22 mouse cellular contexts compared by ENCODE assay signal in genomic region chr1:133832781-133833180, GRCm38 (mm10). TPM values are rescaled to one million over a fixed set of nuclear protein-coding genes. Genes with fewer than 3 reads are reported as not detected.
DNase-seq lines count a peak whose midpoint lies in the region; ATAC-seq and TF ChIP-seq lines count a peak whose summit lies in the region.
"Had no signal": no experiment of that assay in that cellular context is flagged by ENCODE, and none has a peak within 500 bp of the region (broad histone marks: within the 10 kb centered on the region; RNA-seq: fewer than 3 reads in every experiment).

No protein-coding gene starts in this region.

- H3K27me3 ChIP-seq in hindbrain, embryonic 10.5 days (ENCODE audit: insufficient read depth, poor library complexity, severe bottlenecking) = peaks cover 3% of the 10 kb centered on the region; the same call in 1 of the 2 replicates
- no peaks in the 10 kb centered on the region for H3K27me3 ChIP-seq in hindbrain, embryonic 16.5 days (replicated peaks; ENCODE audit: control insufficient read depth, insufficient read depth, low read length)
- no peaks in the 10 kb centered on the region for H3K27me3 ChIP-seq in liver, embryonic 15.5 days
- H3K27me3 ChIP-seq in liver, postnatal 0 days (ENCODE audit: insufficient read depth, low read length) = no peaks in the 10 kb centered on the region
- H3K27me3 ChIP-seq in midbrain, embryonic 10.5 days (ENCODE audit: low read depth, poor library complexity, severe bottlenecking) = no peaks in the 10 kb centered on the region; the same call in 1 of the 2 replicates
- no peaks in the 10 kb centered on the region for H3K27me3 ChIP-seq in midbrain, embryonic 13.5 days
- H3K27me3 ChIP-seq: embryonic facial prominence, embryonic 12.5 days; heart, embryonic 15.5 days had no signal

- no peak overlapping the region for H3K4me2 ChIP-seq in hindbrain, embryonic 16.5 days (ENCODE audit: low read length)
- no peak overlapping the region for H3K4me2 ChIP-seq in liver, embryonic 15.5 days
- H3K4me2 ChIP-seq in liver, postnatal 0 days (ENCODE audit: low read depth, low read length) = no peak overlapping the region
- H3K4me2 ChIP-seq in midbrain, embryonic 13.5 days (replicated peaks) = no peak overlapping the region
- H3K4me2 ChIP-seq: embryonic facial prominence, embryonic 12.5 days; heart, embryonic 11.5 days; heart, embryonic 15.5 days; hindbrain, embryonic 14.5 days had no signal

- H3K9ac ChIP-seq in hindbrain, embryonic 16.5 days (ENCODE audit: low read depth, low read length) = no peak overlapping the region
- no peak overlapping the region for H3K9ac ChIP-seq in liver, embryonic 15.5 days
- no peak overlapping the region for H3K9ac ChIP-seq in liver, postnatal 0 days (replicated peaks)
- no peak overlapping the region for H3K9ac ChIP-seq in midbrain, embryonic 13.5 days (replicated peaks)
- H3K9ac ChIP-seq: embryonic facial prominence, embryonic 12.5 days; heart, embryonic 15.5 days; hindbrain, embryonic 14.5 days had no signal

- ATAC-seq in hindbrain, embryonic 16.5 days = no peak
- ATAC-seq in liver, embryonic 15.5 days (ENCODE audit: insufficient read depth) = no peak
- ATAC-seq in liver, postnatal 0 days = no peak
- no peak for ATAC-seq in midbrain, embryonic 13.5 days
- 0 out of 2 replicates have a peak, but pooled peaks have one; percentile 22 for ATAC-seq in granulocyte monocyte progenitor cell, adult 5-6 weeks (replicated peaks; ENCODE audit: poor library complexity, severe bottlenecking)
- ATAC-seq: forebrain, embryonic 14.5 days had no signal

- H3K9me3 ChIP-seq in hindbrain, embryonic 10.5 days = no peaks in the 10 kb centered on the region
- no peaks in the 10 kb centered on the region for H3K9me3 ChIP-seq in hindbrain, embryonic 16.5 days (ENCODE audit: control insufficient read depth, low read length)
- H3K9me3 ChIP-seq in liver, embryonic 15.5 days (replicated peaks) = no peaks in the 10 kb centered on the region
- H3K9me3 ChIP-seq in liver, postnatal 0 days (ENCODE audit: low read length) = no peaks in the 10 kb centered on the region
- H3K9me3 ChIP-seq in midbrain, embryonic 10.5 days (replicated peaks) = no peaks in the 10 kb centered on the region
- no peaks in the 10 kb centered on the region for H3K9me3 ChIP-seq in midbrain, embryonic 13.5 days
- H3K9me3 ChIP-seq: embryonic facial prominence, embryonic 12.5 days; heart, embryonic 15.5 days had no signal

- H3K36me3 ChIP-seq in hindbrain, embryonic 10.5 days = no peaks in the 10 kb centered on the region
- no peaks in the 10 kb centered on the region for H3K36me3 ChIP-seq in hindbrain, embryonic 16.5 days (ENCODE audit: control insufficient read depth, insufficient read depth, low read length)
- no peaks in the 10 kb centered on the region for H3K36me3 ChIP-seq in liver, embryonic 15.5 days (replicated peaks)
- H3K36me3 ChIP-seq in liver, postnatal 0 days (replicated peaks; ENCODE audit: insufficient read depth, low read length) = no peaks in the 10 kb centered on the region
- H3K36me3 ChIP-seq in midbrain, embryonic 10.5 days = no peaks in the 10 kb centered on the region
- no peaks in the 10 kb centered on the region for H3K36me3 ChIP-seq in midbrain, embryonic 13.5 days
- H3K36me3 ChIP-seq: embryonic facial prominence, embryonic 12.5 days; heart, embryonic 15.5 days had no signal

- 50% methylated on average over 5 of the region's 5 CpGs for WGBS in hindbrain, embryonic 10.5 days
- WGBS in hindbrain, embryonic 16.5 days = 61% methylated on average over 5 of the region's 5 CpGs
- 36% methylated on average over 5 of the region's 5 CpGs for WGBS in liver, embryonic 15.5 days (ENCODE audit: insufficient replicate concordance)
- WGBS in liver, postnatal 0 days (ENCODE audit: insufficient replicate concordance) = 45% methylated on average over 5 of the region's 5 CpGs
- whole genome bisulfite sequencing in midbrain, embryonic 10.5 days = 64% methylated on average over 5 of the region's 5 CpGs
- WGBS in midbrain, embryonic 13.5 days = 43% methylated on average over 5 of the region's 5 CpGs

- H3K27ac ChIP-seq in hindbrain, embryonic 10.5 days = 0 out of 2 replicates have a peak overlapping the region, but pooled peaks have one; percentile 18
- H3K27ac ChIP-seq in hindbrain, embryonic 16.5 days (ENCODE audit: low read depth, low read length) = no peak overlapping the region
- 0 out of 2 replicates have a peak overlapping the region, but pooled peaks have one; percentile 19 for H3K27ac ChIP-seq in liver, embryonic 15.5 days (replicated peaks)
- no peak overlapping the region for H3K27ac ChIP-seq in liver, postnatal 0 days (ENCODE audit: low read depth)
- H3K27ac ChIP-seq in midbrain, embryonic 10.5 days (replicated peaks) = 0 out of 2 replicates have a peak overlapping the region, but pooled peaks have one; percentile 24
- no peak overlapping the region for H3K27ac ChIP-seq in midbrain, embryonic 13.5 days
- H3K27ac ChIP-seq: embryonic facial prominence, embryonic 12.5 days; gastrocnemius, adult 2 months; heart, embryonic 15.5 days; hindbrain, embryonic 14.5 days had no signal

- H3K4me3 ChIP-seq in hindbrain, embryonic 10.5 days = no peak overlapping the region
- H3K4me3 ChIP-seq in hindbrain, embryonic 16.5 days (ENCODE audit: low read length) = no peak overlapping the region
- no peak overlapping the region for H3K4me3 ChIP-seq in liver, embryonic 15.5 days (replicated peaks)
- H3K4me3 ChIP-seq in liver, postnatal 0 days (ENCODE audit: low read depth, low read length) = no peak overlapping the region
- H3K4me3 ChIP-seq in midbrain, embryonic 10.5 days = no peak overlapping the region
- no peak overlapping the region for H3K4me3 ChIP-seq in midbrain, embryonic 13.5 days (replicated peaks)
- H3K4me3 ChIP-seq: embryonic facial prominence, embryonic 12.5 days; gastrocnemius, adult 2 months; heart, embryonic 15.5 days had no signal

- TF ChIP-seq CTCF in liver, postnatal 0 days (IDR thresholded peaks at IDR 0.05; ENCODE audit: low read depth) = no peak

- peaks cover 31% of the 10 kb centered on the region for H3K4me1 ChIP-seq in hindbrain, embryonic 10.5 days (replicated peaks)
- H3K4me1 ChIP-seq in hindbrain, embryonic 16.5 days (ENCODE audit: control insufficient read depth, insufficient read depth, low read depth, low read length) = peaks cover 5% of the 10 kb centered on the region
- H3K4me1 ChIP-seq in liver, embryonic 15.5 days (replicated peaks) = peaks cover 37% of the 10 kb centered on the region
- H3K4me1 ChIP-seq in liver, postnatal 0 days (ENCODE audit: insufficient read depth) = 0 out of 2 replicates have a peak, but pooled peaks cover 4% of the 10 kb centered on the region
- peaks cover 14% of the 10 kb centered on the region for H3K4me1 ChIP-seq in midbrain, embryonic 10.5 days
- H3K4me1 ChIP-seq in midbrain, embryonic 13.5 days (replicated peaks) = peaks cover 15% of the 10 kb centered on the region; the same call in 1 of the 2 replicates

- no peak for DNase-seq in hindbrain, embryonic 10.5 days (ENCODE audit: low spot score)
- no peak for DNase-seq in liver, postnatal 0 days
- no peak for DNase-seq in midbrain, embryonic 10.5 days (ENCODE audit: low spot score)
- DNase-seq in urinary bladder, postnatal 36 days (ENCODE audit: low spot score in 2 of 2) = no peak
- DNase-seq: adrenal gland, postnatal 10 days; cerebellum, adult 11 months; cerebellum, adult 8-10 months; cerebellum, postnatal 14 days; embryo, embryonic 11 days; gastrocnemius, adult 2 months; gastrocnemius, postnatal 25 days; heart, adult 18-20 months; heart, postnatal 14 days had no signal

- no peak for TF ChIP-seq EP300 in liver, postnatal 0 days (IDR thresholded peaks at IDR 0.05; ENCODE audit: low read depth)

RNA-seq across cellular contexts. Expression of gene Atp2b4, which starts 31.9 kb away (rescaled TPM):
- 4.2 and 4.6 TPM in 2 replicates for polyA plus RNA-seq in hindbrain, embryonic 10.5 days (2016; fragmentation: Nextera tagmentation; extraction: Ambion mirVana)
- 13.6 and 14.7 TPM in 2 replicates for polyA plus RNA-seq in hindbrain, embryonic 16.5 days (2015; fragmentation: Nextera tagmentation; extraction: Ambion mirVana)
- polyA plus RNA-seq in liver, embryonic 15.5 days (2015; fragmentation: Nextera tagmentation; extraction: Ambion mirVana) = 37.6 and 40.1 TPM in 2 replicates
- 6.6 and 9.9 TPM in 2 replicates for polyA plus RNA-seq in liver, postnatal 0 days (2015; fragmentation: Nextera tagmentation; extraction: Ambion mirVana)
- polyA plus RNA-seq in midbrain, embryonic 10.5 days (2016; fragmentation: Nextera tagmentation; extraction: Ambion mirVana) = 3.0 and 5.7 TPM in 2 replicates
- 7.8 and 8.2 TPM in 2 replicates for polyA plus RNA-seq in midbrain, embryonic 13.5 days (2015; fragmentation: Nextera tagmentation; extraction: Ambion mirVana)
- 44.2 and 58.3 TPM in 2 replicates for total RNA-seq in granulocyte monocyte progenitor cell, adult 5-6 weeks (2014; fragmentation: Nextera tagmentation)
- total RNA-seq in granulocyte monocyte progenitor cell, adult 5-6 weeks (2017) = 27.1 and 32.1 TPM in 2 replicates

Comparison
In these comparisons a context has a peak if more than half of its experiments do, and no peak if none do; other contexts are left out.
1. H3K27ac ChIP-seq: peak in hindbrain, embryonic 10.5 days (single experiment), liver, embryonic 15.5 days (single experiment) and midbrain, embryonic 10.5 days (single experiment); none in hindbrain, embryonic 16.5 days (single experiment), liver, postnatal 0 days (single experiment) and midbrain, embryonic 13.5 days (single experiment).